In genomic region chr11:86577231-86577630, GRCm38 (mm10) we compare ENCODE assay signal across 8 mouse cellular contexts. TPM values are rescaled to one million over a fixed set of nuclear protein-coding genes. Genes with fewer than 3 reads are reported as not detected.
DNase-seq lines count a peak whose midpoint lies in the region; ATAC-seq and TF ChIP-seq lines count a peak whose summit lies in the region.

No protein-coding gene starts in this region.

- H3K4me2 ChIP-seq in neural tube, embryonic 13.5 days, result no peak overlapping the region
- no peak overlapping the region for H3K4me2 ChIP-seq in forebrain, embryonic 16.5 days (ENCODE audit: low read length)

- WGBS in neural tube, embryonic 13.5 days, result 83% methylated on average over 4 of the region's 4 CpGs
- WGBS in forebrain, embryonic 16.5 days, result 82% methylated on average over 4 of the region's 4 CpGs

- H3K27ac ChIP-seq in neural tube, embryonic 13.5 days (replicated peaks), result peak overlapping the region; percentile 28; the same call in 1 of the 2 replicates
- H3K27ac ChIP-seq in embryonic fibroblast, embryonic 13.5 days (ENCODE audit: insufficient read depth, low read length), result peak overlapping the region; percentile 100
- H3K27ac ChIP-seq in forebrain, embryonic 16.5 days (ENCODE audit: low read length), result no peak overlapping the region

- H3K4me1 ChIP-seq in neural tube, embryonic 13.5 days (replicated peaks), result peaks cover 4% of the 10 kb centered on the region; the same call in 1 of the 2 replicates
- peaks cover 20% of the 10 kb centered on the region for H3K4me1 ChIP-seq in embryonic fibroblast, embryonic 13.5 days (ENCODE audit: control insufficient read depth, insufficient read depth, low read length)
- no peaks in the 10 kb centered on the region for H3K4me1 ChIP-seq in forebrain, embryonic 16.5 days (replicated peaks; ENCODE audit: control insufficient read depth, insufficient read depth, low read length)

- no peaks in the 10 kb centered on the region for H3K9me3 ChIP-seq in neural tube, embryonic 13.5 days
- H3K9me3 ChIP-seq in forebrain, embryonic 16.5 days (ENCODE audit: control insufficient read depth, low read length), result no peaks in the 10 kb centered on the region

- H3K9ac ChIP-seq in neural tube, embryonic 13.5 days, result no peak overlapping the region
- no peak overlapping the region for H3K9ac ChIP-seq in forebrain, embryonic 16.5 days (replicated peaks; ENCODE audit: low read depth, low read length)

- DNase-seq in neural tube, embryonic 10.5 days (ENCODE audit: extremely low spot score, low spot score), result no peak
- DNase-seq in kidney, adult 9 months, result peak; percentile 58
- peak; percentile 73 to 78 for DNase-seq in lung, postnatal 4 days
- DNase-seq in Muller cell, postnatal 12 days (ENCODE audit: inconsistent ontology term), result no peak
- no peak for DNase-seq in gastrocnemius, adult 8-10 months (ENCODE audit: low spot score in 2 of 2)

- no peak for ATAC-seq in neural tube, embryonic 13.5 days (ENCODE audit: low read depth)
- no peak for ATAC-seq in forebrain, embryonic 16.5 days

- peaks cover 8% of the 10 kb centered on the region; the same call in 1 of the 2 replicates for H3K36me3 ChIP-seq in neural tube, embryonic 13.5 days
- H3K36me3 ChIP-seq in forebrain, embryonic 16.5 days (ENCODE audit: control insufficient read depth, insufficient read depth), result no peaks in the 10 kb centered on the region

- no peak overlapping the region for H3K4me3 ChIP-seq in neural tube, embryonic 13.5 days
- H3K4me3 ChIP-seq in embryonic fibroblast, embryonic 13.5 days (ENCODE audit: insufficient read depth, low read length), result no peak overlapping the region
- no peak overlapping the region for H3K4me3 ChIP-seq in forebrain, embryonic 16.5 days (replicated peaks; ENCODE audit: low read length)

- no peaks in the 10 kb centered on the region for H3K27me3 ChIP-seq in neural tube, embryonic 13.5 days
- H3K27me3 ChIP-seq in forebrain, embryonic 16.5 days (replicated peaks; ENCODE audit: control insufficient read depth, insufficient read depth, low read length), result no peaks in the 10 kb centered on the region

- TF ChIP-seq CTCF in embryonic fibroblast, embryonic 13.5 days (IDR thresholded peaks at IDR 0.05; ENCODE audit: borderline replicate concordance, insufficient read depth, low read length), result no peak

- TF ChIP-seq POLR2A in embryonic fibroblast, embryonic 13.5 days (IDR thresholded peaks at IDR 0.05; ENCODE audit: low read depth, low read length), result no peak; the same call in none of the 2 replicates

RNA-seq across cellular contexts. Expression of gene Tubd1, which starts 32.4 kb away (rescaled TPM):
- 7.8 and 8.6 TPM in 2 replicates for polyA plus RNA-seq in neural tube, embryonic 13.5 days (2015; fragmentation: Nextera tagmentation; extraction: Ambion mirVana)
- 6.4 and 8.2 TPM in 2 replicates for polyA plus RNA-seq in embryonic fibroblast, embryonic 13.5 days (2011; ENCODE audit: insufficient read length, low read depth, missing spikeins)
- polyA plus RNA-seq in forebrain, embryonic 16.5 days (2015; fragmentation: Nextera tagmentation; extraction: Ambion mirVana), result 10.9 and 11.3 TPM in 2 replicates
- total RNA-seq in gastrocnemius, adult 8-10 months (2022), result 1 to 10 TPM; 6.3 to 7.1 (median 6.7) TPM

RNA-seq across cellular contexts. Expression of gene Rps6kb1, which starts 32.6 kb away (rescaled TPM):
- polyA plus RNA-seq in neural tube, embryonic 13.5 days (2015; fragmentation: Nextera tagmentation; extraction: Ambion mirVana), result 54.8 and 62.7 TPM in 2 replicates
- polyA plus RNA-seq in embryonic fibroblast, embryonic 13.5 days (2011; ENCODE audit: insufficient read length, low read depth, missing spikeins), result 70.3 and 71.4 TPM in 2 replicates
- 57.1 and 66.4 TPM in 2 replicates for polyA plus RNA-seq in forebrain, embryonic 16.5 days (2015; fragmentation: Nextera tagmentation; extraction: Ambion mirVana)
- total RNA-seq in gastrocnemius, adult 8-10 months (2022), result 10 to 100 TPM; 17.3 to 27.4 (median 20.1) TPM

Comparison
In these comparisons a context has a peak if more than half of its experiments do, and no peak if none do; other contexts are left out.
1. DNase-seq: peak in kidney, adult 9 months (single experiment) and lung, postnatal 4 days (2 of 2); none in neural tube, embryonic 10.5 days (single experiment), Muller cell, postnatal 12 days (single experiment) and gastrocnemius, adult 8-10 months (0 of 2).